Mouse (Mus musculus) adrenal gland, postnatal 36 days (tissue): ENCODE data around the gene Aldh1a7. TPM values are rescaled to one million over a fixed set of nuclear protein-coding genes. Genes with fewer than 3 reads are reported as not detected.
"Not testable (repeated sequence)": the region's sequence is repeated elsewhere in the genome, so short reads cannot be mapped to it uniquely, and the experiment has no call there.

Experiments
- DNase-seq, 2 experiments: peaks; one replicate each; pipeline ENCODE4 v3.0.0; 2021; ENCODE audit warnings: mixed read lengths in 1 of 2
- long read RNA-seq, 2 experiments: library from polyadenylated mRNA; stranded (forward); transcript quantifications; one replicate each; pipeline ENCODE4 v2.0.0; 2021; ENCODE audit warnings: borderline sequencing depth in 2 of 2
- total RNA-seq, 2 experiments: library from RNA; stranded (reverse); gene quantifications; 2 replicates each; pipeline ENCODE4 v1.2.3; 2021

The Aldh1a7 gene
- 10 to 100 TPM; 10.3 to 16.8 TPM for total RNA-seq
- long read RNA-seq, experiment 1, transcript Aldh1a7-201 (13 exons, 2,066 nt): major isoform, 9 of 11 reads
- long read RNA-seq, experiment 1, partial matches to known transcripts: 2 of 11 reads
- long read RNA-seq, experiment 1, other reads (novel, unspliced or antisense): 0 of 11 reads
- long read RNA-seq, experiment 2, partial matches to known transcripts: 0 of 2 reads
- long read RNA-seq, experiment 2, other reads (novel, unspliced or antisense): 0 of 2 reads

DNA sequence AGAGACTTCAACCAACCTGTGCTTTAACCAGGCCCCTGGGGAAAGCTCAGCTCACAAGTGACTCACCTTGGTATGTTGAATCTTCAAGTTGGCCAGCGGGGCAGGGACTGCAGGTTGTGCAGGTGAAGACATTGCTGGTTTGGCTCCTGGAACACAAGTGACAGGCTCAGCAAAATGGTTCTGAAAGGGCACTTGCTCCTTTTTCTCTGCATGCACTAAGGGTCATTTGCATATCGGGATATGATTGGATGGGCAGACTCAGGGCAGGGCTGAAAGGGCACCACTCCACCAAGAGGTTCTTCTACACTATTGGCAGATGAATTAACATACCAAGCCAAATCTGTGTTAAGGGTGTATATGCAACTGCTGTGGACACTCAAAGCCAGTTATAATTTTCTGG lies at the start of gene Aldh1a7:
Gene Aldh1a7, minus strand, starts transcription at position 182 of the 400 bp plus-strand sequence.
- DNase-seq: peak; percentile 3 to 10

DNA sequence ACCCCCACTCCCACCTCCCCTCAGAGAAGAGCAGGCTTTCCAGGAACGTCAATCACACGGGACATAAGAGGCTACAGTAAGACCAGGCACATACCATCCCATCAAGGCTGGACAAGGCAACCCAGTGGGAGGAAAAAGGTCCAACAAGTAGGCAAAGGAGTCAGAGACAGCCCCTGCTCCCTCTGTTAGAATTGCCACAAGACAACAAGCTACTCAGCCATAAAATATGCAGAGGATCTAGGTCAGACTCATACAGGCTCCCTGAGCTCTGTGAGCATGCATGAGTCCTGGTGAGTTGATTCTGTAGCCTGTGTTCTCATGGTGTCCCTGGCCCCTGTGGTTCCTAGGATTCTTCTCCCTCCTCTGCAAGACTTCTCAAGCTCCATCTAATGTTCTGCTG lies 48.3 kb upstream of the Aldh1a7 start:
- DNase-seq: no peak

DNA sequence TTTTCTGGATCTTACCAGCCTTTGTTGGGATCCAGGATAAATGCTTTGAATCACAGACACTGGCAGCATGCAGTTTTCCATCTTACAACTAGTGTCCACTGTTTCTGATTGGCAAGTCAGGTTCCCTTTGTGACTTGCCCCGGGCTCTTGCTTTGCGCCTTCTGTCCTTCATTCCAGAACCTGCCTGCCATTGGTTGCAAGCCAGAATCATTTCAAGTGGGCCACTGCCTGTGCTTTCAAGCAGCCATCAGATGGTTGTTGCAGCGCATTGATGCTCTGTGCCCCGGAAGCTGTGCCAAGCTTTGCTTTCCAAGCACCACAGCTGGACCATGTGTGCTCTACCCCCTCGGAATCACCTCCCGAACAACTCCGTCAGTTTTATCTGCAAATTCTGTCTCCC lies 46.6 kb upstream of the Aldh1a7 start:
- DNase-seq: no peak

DNA sequence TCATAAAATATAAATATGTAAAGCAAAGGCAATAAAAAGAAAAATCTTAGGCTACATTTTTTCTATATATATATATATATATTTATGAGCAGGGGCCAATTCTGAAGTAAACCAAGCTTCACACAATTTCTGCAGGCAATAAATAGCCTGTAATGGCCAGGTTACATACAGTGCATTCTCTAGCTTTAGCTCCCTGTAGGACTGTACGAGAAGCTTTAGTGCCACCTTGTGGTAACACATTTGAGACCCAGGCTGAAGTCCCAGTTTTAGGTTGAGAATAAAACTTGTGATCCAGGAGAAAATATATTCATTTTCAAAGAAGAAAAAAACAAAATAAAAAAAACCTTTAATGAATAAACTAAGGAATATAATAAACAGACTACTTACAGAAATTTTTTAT lies 36.9 kb upstream of the Aldh1a7 start:
- DNase-seq: peak; percentile 5 to 24

DNA sequence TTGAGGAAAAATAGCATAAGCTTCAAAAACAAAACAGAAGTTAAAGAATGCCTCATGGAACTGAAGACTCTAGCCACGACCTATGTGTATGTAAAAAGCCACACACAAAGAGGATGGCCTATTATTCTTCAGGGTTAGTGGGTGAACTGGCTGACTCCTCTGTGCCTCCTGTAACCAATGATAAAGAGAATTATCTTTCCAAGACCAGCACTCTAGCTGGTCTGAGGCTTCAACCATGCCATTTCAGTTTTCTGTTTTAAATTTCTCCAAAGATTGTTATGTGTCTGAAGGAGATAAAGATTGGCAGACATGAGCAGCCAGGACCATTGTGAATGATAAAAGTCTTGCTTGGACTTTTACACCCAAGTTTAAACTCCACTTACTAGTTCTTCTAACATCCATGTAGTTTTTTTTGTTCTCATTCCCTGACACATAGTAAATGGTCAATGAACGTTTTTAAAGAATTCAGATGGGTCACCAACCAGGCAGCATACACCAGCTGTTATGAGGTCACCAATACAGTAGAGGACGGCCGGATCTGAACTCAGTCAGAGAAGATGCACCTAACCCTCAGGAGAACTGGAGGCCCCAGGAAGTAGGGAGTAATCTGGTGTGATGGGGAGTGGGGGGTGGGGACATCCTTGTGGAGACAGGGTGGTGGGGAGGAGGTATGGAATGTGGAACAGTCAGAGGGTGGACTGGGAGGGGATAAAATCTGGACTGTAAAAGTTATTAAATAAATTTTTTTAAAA lies 34.5 kb upstream of the Aldh1a7 start:
- no peak for DNase-seq

DNA sequence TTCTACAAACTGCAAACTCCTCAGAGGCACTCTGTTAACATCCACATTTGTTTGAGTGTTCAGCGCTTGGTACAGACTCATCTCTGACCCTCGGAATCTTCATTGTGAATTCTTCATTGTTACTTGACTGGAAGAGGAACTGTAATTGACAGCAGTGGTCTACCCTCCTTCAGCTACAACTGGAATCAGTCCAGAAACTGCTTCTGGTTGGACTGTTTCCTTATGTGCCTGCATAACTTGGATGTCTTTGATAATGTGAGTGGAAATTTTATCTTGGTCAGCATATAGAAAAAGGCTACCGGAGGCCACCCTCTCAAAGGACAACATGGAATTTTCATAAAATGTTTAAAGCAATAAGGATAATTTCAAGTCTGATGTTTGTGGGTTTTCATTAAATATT lies 33.8 kb upstream of the Aldh1a7 start:
- DNase-seq: no peak

DNA sequence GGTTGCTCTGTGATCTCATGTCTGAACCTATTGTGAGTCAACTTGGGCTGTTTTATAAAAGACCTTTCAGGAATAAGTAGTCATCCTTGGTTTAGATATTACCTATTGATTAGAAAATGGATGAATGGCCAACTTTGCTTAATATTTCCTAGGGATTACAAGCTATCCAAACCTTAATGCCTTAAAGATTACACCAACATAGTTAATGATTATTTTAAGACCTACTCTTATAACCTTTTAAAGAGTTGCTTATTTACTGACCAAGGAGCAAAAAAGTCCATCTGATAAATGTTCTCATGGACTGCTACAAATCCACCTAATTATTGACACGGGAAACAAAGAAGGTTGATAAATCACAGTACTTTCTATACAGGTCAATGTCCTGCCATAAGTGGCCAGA lies 17.3 kb upstream of the Aldh1a7 start:
- no peak for DNase-seq

DNA sequence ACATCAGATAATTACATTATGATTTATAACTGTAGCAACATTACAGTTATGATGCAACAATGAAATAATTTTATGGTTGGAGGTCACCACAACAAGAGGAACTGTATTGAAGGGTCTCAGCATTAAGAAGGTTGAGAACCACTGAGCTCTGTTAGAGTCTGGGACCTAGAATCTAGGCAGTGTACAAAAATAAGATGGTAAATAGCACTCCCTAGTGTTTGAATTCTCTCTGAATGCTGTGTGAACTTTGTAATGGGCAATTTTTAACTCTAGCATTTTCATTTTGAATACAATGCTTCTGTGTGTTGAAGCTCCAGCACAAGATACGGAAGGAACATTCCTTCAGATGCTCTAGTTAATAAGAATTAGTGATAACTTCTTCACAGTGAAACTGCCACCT lies 916 bp upstream of the Aldh1a7 start:
- no peak for DNase-seq

DNA sequence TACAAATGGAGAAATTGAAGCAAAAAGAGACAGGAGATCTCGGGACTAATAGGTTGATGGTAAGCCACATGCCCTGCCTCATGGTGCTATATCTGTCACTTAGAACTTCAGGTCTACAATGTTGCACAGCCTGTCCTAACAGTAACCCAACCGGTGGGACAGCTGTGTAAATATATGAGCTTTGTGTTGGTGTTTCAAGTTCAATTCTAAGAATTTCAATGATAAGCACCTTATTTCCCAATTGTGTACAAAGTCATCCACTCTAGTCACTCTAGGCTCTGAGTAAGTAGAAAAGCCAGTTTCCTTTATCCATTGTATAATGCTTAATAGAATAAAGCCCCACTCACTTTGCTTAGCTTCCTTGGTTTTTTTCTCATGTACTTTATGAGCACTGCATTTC lies 4.4 kb downstream of the Aldh1a7 start:
- DNase-seq: no peak

DNA sequence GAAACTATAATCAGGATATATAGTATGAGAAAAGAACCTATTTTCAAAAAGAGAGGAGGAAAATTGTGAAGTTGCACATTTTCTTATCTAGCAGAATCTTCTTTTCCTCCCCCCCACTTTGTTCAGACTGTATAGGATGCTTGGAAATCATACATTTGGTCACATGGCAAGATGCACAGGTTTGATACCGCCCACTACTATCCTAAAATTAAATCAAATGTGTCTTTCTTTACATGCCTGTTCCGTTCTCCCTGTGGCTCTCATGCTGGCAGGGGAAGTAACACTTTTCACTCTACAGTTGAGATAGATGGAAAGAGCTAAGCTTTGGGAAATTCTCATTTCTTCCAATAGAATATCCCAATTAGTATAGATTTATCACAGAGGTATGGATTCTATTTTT lies 7.1 kb downstream of the Aldh1a7 start:
- DNase-seq: no peak

DNA sequence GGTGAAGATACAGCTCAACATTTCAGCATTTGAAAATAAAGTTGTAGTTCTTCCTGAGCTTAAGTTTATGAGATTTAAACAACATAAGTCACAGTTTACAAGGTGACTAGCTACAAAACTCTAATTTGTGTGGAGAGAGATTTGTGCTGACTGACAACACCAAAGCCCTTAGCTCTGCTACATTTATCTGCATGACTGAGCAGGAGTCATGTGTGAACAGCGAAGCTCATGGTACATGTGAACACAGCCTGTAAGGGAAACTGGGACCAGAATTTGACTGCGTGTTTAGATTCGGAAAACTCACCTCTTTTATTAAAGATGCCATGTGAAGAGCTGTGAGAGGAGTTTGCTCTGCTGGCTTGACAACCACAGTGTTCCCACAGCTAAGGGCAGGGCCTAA lies 11.7 kb downstream of the Aldh1a7 start:
- no peak for DNase-seq

DNA sequence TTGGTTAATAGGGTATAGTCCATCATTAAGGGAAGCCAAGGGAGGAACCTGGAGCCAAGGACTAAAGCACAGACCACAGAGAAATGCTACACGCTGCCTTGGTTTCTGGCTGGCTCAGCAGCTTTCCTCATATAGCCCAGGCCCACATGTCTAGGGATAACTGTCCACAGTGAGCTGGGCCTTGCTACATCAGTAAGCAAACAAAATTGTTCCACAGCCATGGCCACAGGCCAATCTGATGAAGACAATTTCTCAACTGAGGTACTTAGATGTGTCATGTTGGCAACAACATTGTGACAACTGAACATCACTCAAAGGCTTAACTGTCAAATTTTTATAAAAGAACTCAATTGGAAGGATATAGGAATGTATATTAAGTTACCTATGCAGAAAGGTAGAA lies 12.3 kb downstream of the Aldh1a7 start:
- no peak for DNase-seq

DNA sequence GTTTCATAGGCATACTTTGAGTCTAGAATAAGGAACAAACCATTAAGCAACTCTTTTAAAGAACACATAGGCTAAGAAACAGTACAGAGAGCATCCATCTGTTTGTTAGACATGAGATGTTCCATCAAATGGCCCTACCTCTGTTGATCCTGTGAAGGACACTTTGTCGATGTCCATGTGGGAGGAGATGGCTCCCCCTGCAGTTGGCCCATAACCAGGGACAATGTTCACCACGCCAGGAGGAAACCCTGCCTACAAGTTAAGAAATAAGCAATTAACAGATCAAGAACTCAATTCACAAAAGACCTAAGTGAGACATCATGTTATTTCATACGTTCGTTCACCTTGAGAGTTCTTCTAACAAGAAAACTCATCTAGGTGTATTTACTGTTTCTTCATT lies 12.8 kb downstream of the Aldh1a7 start:
- DNase-seq: no peak

DNA sequence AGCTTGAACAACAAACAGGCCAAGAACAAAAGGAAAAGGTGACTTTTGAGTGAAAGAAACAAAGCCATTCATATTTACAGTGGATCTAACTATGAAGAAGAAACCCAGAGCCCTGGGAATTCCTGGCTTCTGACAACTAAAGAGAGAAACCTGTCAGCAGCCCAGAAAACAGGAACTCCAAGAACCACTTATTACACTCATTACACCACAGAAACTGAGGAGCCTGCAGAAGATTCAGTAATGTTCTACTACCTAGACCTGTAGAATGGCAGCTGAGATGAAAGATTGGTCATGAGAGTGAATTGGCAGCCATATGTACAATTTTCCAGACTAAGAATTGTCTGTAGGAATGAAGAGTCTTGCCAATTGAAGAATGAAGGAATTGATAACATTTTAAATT lies 20.2 kb downstream of the Aldh1a7 start:
- no peak for DNase-seq

DNA sequence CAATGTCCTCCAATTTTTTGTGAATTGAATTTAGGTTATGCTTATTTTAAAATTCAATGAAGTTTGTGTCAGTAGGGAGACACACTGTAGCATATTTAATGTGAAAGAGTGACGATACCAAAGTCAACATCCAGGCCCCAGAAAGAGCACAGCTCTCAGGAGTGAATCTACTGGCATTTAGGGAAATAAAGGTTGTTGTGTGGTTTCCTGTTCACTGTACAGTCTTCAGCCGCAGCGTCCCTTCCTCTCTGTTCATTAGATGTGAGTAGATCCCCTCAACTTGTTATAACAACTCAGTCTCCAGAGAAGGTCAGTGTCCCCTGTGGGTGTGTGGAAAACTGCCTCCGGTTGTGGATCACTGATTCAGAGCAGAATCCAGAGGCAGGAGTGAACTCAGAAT lies 20.6 kb downstream of the Aldh1a7 start:
- DNase-seq: no peak

DNA sequence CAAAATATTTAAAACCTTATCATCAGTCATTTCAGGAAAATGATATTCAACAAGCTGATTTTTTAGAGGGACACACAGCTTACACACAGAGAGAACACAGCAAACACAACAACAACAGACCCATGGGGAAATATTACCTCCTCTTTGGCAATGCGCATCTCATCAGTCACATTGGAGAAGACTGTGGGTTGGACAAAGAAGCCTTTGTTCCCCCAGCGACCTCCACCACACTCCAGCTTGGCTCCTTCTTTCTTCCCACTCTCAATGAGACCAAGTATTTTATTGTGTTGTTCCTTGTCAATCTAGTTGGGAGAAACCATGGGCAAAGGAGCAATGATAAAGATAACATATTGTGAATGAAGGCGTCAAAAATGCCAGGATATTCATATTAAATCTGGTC lies 25.3 kb downstream of the Aldh1a7 start:
- DNase-seq: no peak

DNA sequence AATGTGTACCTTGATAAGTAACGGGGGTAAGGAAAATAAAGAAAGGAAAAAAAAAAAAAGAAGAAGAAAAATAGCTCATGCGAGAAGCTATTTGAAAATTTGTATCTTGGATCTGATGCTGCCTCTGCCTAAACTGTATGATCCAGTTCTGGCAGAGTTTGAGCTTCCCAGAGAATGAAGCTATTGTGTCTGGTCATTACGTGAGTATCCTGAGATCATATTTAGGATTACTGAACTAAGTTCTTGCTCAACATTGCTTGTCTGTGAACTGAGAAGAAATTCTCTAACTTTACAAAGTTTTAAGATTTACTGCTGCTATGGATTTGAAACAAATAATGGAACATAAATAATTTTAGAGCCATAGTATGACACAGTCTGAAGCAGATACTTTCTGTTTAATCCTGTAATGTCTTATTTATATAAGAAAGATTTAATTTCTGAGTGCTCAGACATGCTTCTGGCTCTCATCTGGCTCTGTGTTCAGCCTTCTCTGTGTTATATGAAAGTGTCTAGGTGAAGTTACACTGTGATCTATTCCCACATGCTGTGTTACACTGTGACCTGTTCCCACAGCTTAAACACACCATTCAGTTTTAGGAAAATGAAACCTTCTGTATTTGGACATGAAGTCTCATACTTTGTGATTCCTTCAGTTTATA lies 49.5 kb downstream of the Aldh1a7 start:
- no peak for DNase-seq

DNA sequence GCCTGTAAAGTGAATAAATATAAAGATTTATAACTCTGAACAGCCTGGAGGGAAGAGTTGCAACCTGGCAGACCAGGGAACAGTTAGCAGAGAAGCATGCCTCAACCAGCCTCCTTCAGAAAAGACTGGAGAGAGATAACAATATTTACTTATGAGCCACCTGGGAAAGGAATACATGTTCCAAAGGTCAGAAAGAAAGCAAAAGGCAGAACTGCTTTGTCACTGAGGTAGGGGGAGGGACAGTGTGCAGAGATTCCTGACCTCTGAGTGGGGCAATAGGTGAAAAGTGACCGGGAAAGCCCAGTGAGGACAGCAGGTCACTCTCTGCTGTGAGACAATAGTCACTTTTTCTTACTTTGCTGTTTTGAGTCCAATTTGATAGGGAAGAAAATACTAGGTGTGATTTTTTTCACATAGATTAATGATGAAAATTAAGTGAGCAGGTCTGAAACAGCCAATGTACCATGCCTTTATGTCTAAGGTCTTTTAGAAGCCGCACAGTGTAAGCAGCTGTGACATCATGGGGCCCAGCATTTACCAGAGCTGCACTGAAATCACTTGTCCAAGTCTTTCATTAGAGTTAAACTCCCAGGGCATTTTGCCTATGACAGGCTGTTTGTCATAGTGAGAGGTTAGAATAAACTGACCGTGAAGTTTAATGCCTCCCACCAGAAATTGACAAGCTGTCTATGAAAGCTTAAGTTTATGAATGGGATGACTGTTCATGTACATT lies 73.1 kb downstream of the Aldh1a7 start:
- DNase-seq: peak in 1 of 2 experiments; percentile 9

DNA sequence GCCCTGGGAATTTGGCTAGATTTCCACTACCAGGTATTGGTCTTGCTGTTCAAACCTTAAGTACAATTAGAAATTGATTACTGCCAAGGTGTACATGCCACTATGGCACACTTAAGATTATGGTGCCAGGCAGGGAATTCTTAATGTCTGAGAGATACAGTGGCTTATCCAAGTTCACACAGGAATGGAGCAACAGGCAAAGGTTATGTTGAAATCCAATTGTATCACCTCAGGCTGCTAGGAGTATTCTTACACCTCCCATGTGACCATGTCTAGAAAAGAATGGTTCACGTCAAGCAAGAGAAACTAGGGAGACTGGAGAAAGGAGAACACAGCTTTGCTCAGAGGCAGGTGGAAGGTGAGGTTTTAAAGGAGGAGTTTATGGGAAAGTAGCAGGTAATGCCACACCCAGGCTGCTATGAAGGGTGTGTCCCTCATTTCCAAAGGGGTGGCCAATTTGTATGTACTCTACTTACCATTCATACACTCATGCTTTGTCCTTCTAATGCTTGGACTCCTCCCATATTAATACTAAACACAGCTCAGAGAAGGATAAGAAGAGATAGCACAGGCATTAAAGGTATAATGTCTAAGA lies 74.2 kb downstream of the Aldh1a7 start:
- DNase-seq: no peak

DNA sequence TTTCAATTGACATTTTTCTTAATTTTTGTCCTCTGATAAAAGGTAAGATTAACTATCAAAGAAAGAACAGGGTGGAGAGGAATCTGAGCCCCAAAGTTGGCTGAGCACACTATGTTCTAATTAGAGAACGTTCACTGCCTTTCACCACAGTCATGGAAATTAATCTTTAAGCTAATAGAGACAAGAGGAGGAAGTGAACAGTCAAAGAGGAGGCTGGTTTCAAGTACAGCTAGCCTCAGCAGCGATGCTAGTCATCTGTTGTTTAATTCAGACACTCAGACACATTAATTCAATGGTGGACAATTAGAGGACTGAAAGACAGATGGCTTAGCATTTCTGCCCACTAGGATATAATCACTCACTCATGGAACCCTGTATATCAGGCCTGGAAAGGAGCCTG lies 77.4 kb downstream of the Aldh1a7 start:
- no peak for DNase-seq

DNA sequence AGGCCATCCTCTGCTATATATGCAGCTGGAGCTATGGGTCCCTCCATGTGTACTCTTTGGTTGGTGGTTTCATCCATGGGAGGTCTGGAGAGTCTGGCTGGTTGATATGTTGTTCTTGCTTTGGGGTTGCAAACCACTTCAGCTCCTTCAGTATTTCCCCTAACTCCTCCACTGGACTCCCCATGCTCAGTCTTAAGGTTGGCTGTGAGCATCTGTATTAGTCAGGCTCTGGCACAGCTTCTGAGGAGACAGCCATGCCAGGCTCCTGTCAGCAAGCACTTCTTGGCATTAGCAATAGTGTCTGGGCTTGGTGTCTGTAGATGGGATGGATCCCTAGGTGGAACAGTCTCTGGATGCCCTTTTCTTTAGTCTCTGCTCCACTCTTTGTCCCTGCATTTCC lies 79.9 kb downstream of the Aldh1a7 start:
- not testable (repeated sequence) for DNase-seq

DNA sequence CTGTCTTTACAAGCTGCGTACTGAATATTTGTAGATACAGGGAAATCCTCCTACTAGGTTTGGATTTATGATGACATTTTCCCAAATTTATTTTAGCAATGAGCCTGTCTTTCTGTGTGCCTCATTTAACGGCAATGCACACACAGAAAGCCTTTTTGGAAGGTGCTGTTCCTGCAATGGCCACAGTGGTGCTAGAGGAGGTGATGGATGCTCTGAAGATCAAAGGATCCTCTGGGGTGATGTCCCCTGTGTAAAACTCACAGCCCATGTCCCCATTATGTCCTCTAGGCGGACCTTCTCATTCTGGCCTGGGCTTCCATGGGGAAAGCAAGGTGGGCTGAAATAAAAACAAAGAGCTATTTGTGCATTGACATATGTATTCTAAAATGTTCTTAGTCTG lies 83.0 kb downstream of the Aldh1a7 start:
- DNase-seq: no peak
